Mouse (Mus musculus) forebrain, embryonic 14.5 days (tissue): ENCODE measurements at regions not wholly inside any gene's neighbourhood (a gene's known extent, or its start where the extent isn't known, plus 50 kb on each side); places are given as distances from the start of the nearest gene placed in this dataset.
A peak's percentile ranks its signal among the peaks of the same experiment; 100 is the strongest.

Experiments used
- ATAC-seq: fragments of 200-750 bp; cut with Nextera tagmentation; 2 replicates; pipeline ENCODE4 v1.8.0; 2017; ENCODE audit warnings: mild to moderate bottlenecking, moderate library complexity
- DNase-seq: peaks from one replicate; pipeline ENCODE4 v3.0.0-alpha.2; 2015; ENCODE audit warnings: low spot score
- H3K27ac ChIP-seq: fragments of 300-500 bp; sonication (generic); 2 replicates; pipeline ENCODE4 v1.5.1; 2014; ENCODE audit warnings: low read depth, mild to moderate bottlenecking, control low read depth, low read length, moderate library complexity
- H3K27me3 ChIP-seq: fragments of 300-500 bp; sonication (generic); replicated peaks from 2 replicates; pipeline ENCODE4 v1.6.1; 2014; ENCODE audit warnings: low read length, control low read depth, mixed read lengths; ENCODE audit not compliant: control insufficient read depth, insufficient read depth
- H3K36me3 ChIP-seq: fragments of 300-500 bp; sonication (generic); 2 replicates; pipeline ENCODE4 v1.6.1; 2014; ENCODE audit warnings: low read length, control low read depth; ENCODE audit not compliant: control insufficient read depth, insufficient read depth
- H3K4me1 ChIP-seq: fragments of 300-500 bp; sonication (generic); 2 replicates; pipeline ENCODE4 v1.6.1; 2014; ENCODE audit warnings: antibody characterized with exemption, low read length, control low read depth; ENCODE audit not compliant: control insufficient read depth, insufficient read depth
- H3K4me2 ChIP-seq: fragments of 300-500 bp; sonication (generic); 2 replicates; pipeline ENCODE4 v1.6.1; 2014; ENCODE audit warnings: mild to moderate bottlenecking, control low read depth, low read length
- H3K4me3 ChIP-seq: fragments of 300-500 bp; sonication (generic); 2 replicates; pipeline ENCODE4 v1.5.1; 2014; ENCODE audit warnings: low read depth, low read length, control low read depth
- H3K9ac ChIP-seq: fragments of 300-500 bp; sonication (generic); 2 replicates; pipeline ENCODE4 v1.6.1; 2014; ENCODE audit warnings: mild to moderate bottlenecking, low read length, control low read depth, moderate library complexity
- H3K9me3 ChIP-seq: fragments of 300-500 bp; sonication (generic); replicated peaks from 2 replicates; pipeline ENCODE4 v1.6.1; 2016; ENCODE audit warnings: low read length, control low read depth, mixed read lengths; ENCODE audit not compliant: control insufficient read depth
- WGBS: fragments of 180-500 bp; shearing (Covaris S2); extraction: QIAGEN DNeasy Blood & Tissue Kit; methylation state at CpG from one replicate; pipeline ENCODE4 v1.1.7; 2014; 5-methylcytosine and 5-hydroxymethylcytosine counted together

GRCm38 (mm10) chr3:143017480-143017879 lies 135.7 kb upstream of the Pkn2 start:
- Histone ChIP-seq H3K4me1 (no peaks in the 10 kb centered on the region), H3K4me2 (no peak overlapping the region), H3K9me3 (no peaks in the 10 kb centered on the region), H3K27me3 (no peaks in the 10 kb centered on the region), H3K9ac (no peak overlapping the region), H3K27ac (no peak overlapping the region), H3K4me3 (no peak overlapping the region), H3K36me3 (no peaks in the 10 kb centered on the region)
- DNase-seq (no peak), ATAC-seq (no peak)
- WGBS = 88% methylated on average over 4 of the region's 4 CpGs

DNA sequence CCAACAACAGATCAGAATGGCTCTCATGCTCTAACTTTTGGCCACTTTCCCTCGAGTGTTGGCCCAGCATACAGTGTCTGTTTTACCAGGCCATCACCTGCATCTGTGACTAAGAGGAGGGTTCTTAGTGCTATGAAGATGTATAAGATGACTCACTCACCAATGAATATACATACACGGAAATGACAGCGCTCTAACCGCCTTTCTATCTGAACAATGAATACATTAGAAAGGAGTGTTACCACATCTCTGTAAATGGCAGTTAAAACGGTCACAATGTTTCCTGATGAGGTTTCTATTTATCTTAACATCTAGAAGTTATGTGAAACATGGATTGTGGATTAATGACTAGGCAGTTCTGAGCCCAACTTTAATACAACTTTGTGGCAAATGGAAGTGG lies 135.0 kb upstream of the Pkn2 start:
- ATAC-seq (no peak), DNase-seq (no peak)
- 89% methylated on average over 5 of the region's 5 CpGs for WGBS
- Histone ChIP-seq H3K27me3 (no peaks in the 10 kb centered on the region), H3K4me1 (no peaks in the 10 kb centered on the region), H3K4me2 (no peak overlapping the region), H3K4me3 (no peak overlapping the region), H3K36me3 (no peaks in the 10 kb centered on the region), H3K9ac (no peak overlapping the region), H3K27ac (no peak overlapping the region), H3K9me3 (no peaks in the 10 kb centered on the region)

- no peak for DNase-seq
- no peaks in the 10 kb centered on the region for H3K4me1 ChIP-seq
- H3K4me2 ChIP-seq = no peak overlapping the region
- H3K9ac ChIP-seq = no peak overlapping the region
- no peaks in the 10 kb centered on the region for H3K36me3 ChIP-seq
- no peak overlapping the region for H3K4me3 ChIP-seq
- H3K27ac ChIP-seq = no peak overlapping the region
- no peaks in the 10 kb centered on the region for H3K27me3 ChIP-seq
- ATAC-seq = no peak
- 91% methylated on average over 4 of the region's 4 CpGs for WGBS
- no peaks in the 10 kb centered on the region for H3K9me3 ChIP-seq
Observed at GRCm38 (mm10) chr3:143014421-143014820, 132.6 kb upstream of the Pkn2 start.

GRCm38 (mm10) chr3:143007047-143007446 lies 125.2 kb upstream of the Pkn2 start:
- no peak overlapping the region for H3K9ac ChIP-seq
- ATAC-seq (no peak), DNase-seq (no peak)
- WGBS = 97% methylated on average over 3 of the region's 3 CpGs
- no peak overlapping the region for H3K4me3 ChIP-seq
- H3K4me1 ChIP-seq = no peaks in the 10 kb centered on the region
- H3K9me3 ChIP-seq = no peaks in the 10 kb centered on the region
- H3K27ac ChIP-seq = no peak overlapping the region
- H3K36me3 ChIP-seq = no peaks in the 10 kb centered on the region
- no peaks in the 10 kb centered on the region for H3K27me3 ChIP-seq
- H3K4me2 ChIP-seq = no peak overlapping the region

GRCm38 (mm10) chr3:143001952-143002351 lies 120.1 kb upstream of the Pkn2 start:
- Histone ChIP-seq H3K4me2 (no peak overlapping the region), H3K9me3 (no peaks in the 10 kb centered on the region), H3K27ac (no peak overlapping the region), H3K36me3 (no peaks in the 10 kb centered on the region), H3K9ac (no peak overlapping the region), H3K4me3 (no peak overlapping the region), H3K27me3 (no peaks in the 10 kb centered on the region), H3K4me1 (no peaks in the 10 kb centered on the region)
- WGBS = 71% methylated on average over 5 of the region's 5 CpGs
- ATAC-seq (no peak), DNase-seq (no peak)

- H3K4me1 ChIP-seq = no peaks in the 10 kb centered on the region
- 52% methylated on average over 3 of the region's 3 CpGs for WGBS
- DNase-seq (peak; percentile 38), ATAC-seq (no peak)
- no peaks in the 10 kb centered on the region for H3K36me3 ChIP-seq
- no peaks in the 10 kb centered on the region for H3K27me3 ChIP-seq
- H3K9ac ChIP-seq = no peak overlapping the region
- H3K4me3 ChIP-seq = no peak overlapping the region
- no peak overlapping the region for H3K4me2 ChIP-seq
- no peaks in the 10 kb centered on the region for H3K9me3 ChIP-seq
- H3K27ac ChIP-seq = no peak overlapping the region
Observed at GRCm38 (mm10) chr3:142995981-142996743, 114.4 kb upstream of the Pkn2 start.

DNA sequence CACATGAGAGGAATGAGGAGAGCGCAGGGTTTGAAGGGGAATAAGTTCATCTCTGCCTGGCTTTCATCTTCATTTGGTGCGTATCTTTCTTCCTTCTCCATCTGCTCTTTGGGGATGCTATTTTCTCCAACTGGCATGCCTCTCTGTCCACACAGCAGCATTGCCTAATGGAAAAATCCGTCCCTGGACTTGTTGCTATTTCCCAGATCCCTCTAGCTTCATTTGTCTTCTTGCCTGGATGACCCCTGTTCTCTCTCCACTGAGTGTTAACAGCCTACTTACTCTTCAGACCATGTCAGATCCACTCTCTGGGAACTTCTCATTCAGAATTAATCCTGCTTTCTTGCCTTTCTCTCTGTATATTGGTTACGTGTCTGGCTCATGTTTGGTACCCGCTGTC lies 102.7 kb upstream of the Pkn2 start:
- Histone ChIP-seq H3K4me2 (no peak overlapping the region), H3K9ac (no peak overlapping the region), H3K4me1 (no peaks in the 10 kb centered on the region), H3K27me3 (no peaks in the 10 kb centered on the region), H3K27ac (no peak overlapping the region), H3K4me3 (no peak overlapping the region), H3K36me3 (no peaks in the 10 kb centered on the region), H3K9me3 (no peaks in the 10 kb centered on the region; the same call in 1 of the 2 replicates)
- 93% methylated on average over 5 of the region's 5 CpGs for WGBS
- ATAC-seq (no peak), DNase-seq (no peak)

- DNase-seq (no peak), ATAC-seq (no peak)
- Histone ChIP-seq H3K36me3 (no peaks in the 10 kb centered on the region), H3K4me3 (no peak overlapping the region), H3K4me1 (0 out of 2 replicates have a peak, but pooled peaks cover 3% of the 10 kb centered on the region), H3K27ac (no peak overlapping the region), H3K9me3 (no peaks in the 10 kb centered on the region), H3K27me3 (no peaks in the 10 kb centered on the region), H3K4me2 (no peak overlapping the region), H3K9ac (no peak overlapping the region)
- WGBS = 68% methylated on average over 3 of the region's 3 CpGs
Observed at GRCm38 (mm10) chr3:142981221-142981620, 99.4 kb upstream of the Pkn2 start.

DNA sequence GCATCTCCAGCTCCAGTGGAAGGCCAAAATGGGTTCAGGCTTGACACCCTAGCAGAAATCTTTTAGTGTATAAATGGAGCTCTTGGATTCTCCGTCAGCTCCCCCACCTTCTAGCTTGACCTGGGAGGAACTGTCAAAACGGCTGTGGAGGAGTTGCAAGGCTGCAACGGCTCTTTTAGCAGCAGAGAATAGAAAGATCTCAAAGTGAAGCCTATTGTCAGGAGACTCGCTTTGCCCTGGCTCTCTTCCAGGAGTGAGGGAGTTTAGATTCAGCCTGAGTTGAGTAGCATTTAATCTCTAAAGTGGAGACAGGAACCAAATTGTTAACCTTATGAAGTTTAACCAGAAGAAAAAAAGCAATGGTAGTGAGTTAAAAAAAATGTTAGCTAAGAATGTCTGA lies 97.4 kb upstream of the Pkn2 start:
- no peak overlapping the region for H3K27ac ChIP-seq
- H3K27me3 ChIP-seq = no peaks in the 10 kb centered on the region
- H3K4me3 ChIP-seq = no peak overlapping the region
- H3K36me3 ChIP-seq = no peaks in the 10 kb centered on the region
- peak; percentile 41 for DNase-seq
- WGBS = 7% methylated on average over 4 of the region's 4 CpGs
- H3K4me2 ChIP-seq = no peak overlapping the region
- no peak for ATAC-seq
- 0 out of 2 replicates have a peak, but pooled peaks cover 3% of the 10 kb centered on the region for H3K4me1 ChIP-seq
- no peak overlapping the region for H3K9ac ChIP-seq
- no peaks in the 10 kb centered on the region for H3K9me3 ChIP-seq
